Mouse (Mus musculus): ENCODE data around the gene Il4ra.

- TF ChIP-seq POLR2A (IDR thresholded peaks at IDR 0.05; ENCODE audit: control insufficient read depth, low read depth, low read length) (no peak), CTCF (IDR thresholded peaks at IDR 0.05; ENCODE audit: control insufficient read depth, insufficient read depth, insufficient replicate concordance, low read depth, low read length) (no peak)
Measured at GRCm38 (mm10) chr7:125527901-125528580, 23.9 kb upstream of the Il4ra start.

All from testis, adult 2 months (tissue).